Mouse (Mus musculus) left cerebral cortex, postnatal 14 days (tissue): ENCODE measurements at regions not wholly inside any gene's neighbourhood (a gene's known extent, or its start where the extent isn't known, plus 50 kb on each side); places are given as distances from the start of the nearest gene placed in this dataset.

ENCODE experiments used
- DNase-seq, 2 experiments: peaks; one replicate each; pipeline ENCODE4 v3.0.0; 2021 to 2022; ENCODE audit warnings: low spot score in 2 of 2, mixed read lengths in 1 of 2
- intact Hi-C: fragments of 180-260 bp; cut with DNase I; formaldehyde crosslinking; loops from one replicate; pipeline ENCODE4 v1.15.1; 2025

GRCm38 (mm10) chr15:62297138-62297537 is 1374.3 kb upstream of the A1bg start:
- DNase-seq, result no peak
- intact Hi-C loops, result no loop called here

DNA sequence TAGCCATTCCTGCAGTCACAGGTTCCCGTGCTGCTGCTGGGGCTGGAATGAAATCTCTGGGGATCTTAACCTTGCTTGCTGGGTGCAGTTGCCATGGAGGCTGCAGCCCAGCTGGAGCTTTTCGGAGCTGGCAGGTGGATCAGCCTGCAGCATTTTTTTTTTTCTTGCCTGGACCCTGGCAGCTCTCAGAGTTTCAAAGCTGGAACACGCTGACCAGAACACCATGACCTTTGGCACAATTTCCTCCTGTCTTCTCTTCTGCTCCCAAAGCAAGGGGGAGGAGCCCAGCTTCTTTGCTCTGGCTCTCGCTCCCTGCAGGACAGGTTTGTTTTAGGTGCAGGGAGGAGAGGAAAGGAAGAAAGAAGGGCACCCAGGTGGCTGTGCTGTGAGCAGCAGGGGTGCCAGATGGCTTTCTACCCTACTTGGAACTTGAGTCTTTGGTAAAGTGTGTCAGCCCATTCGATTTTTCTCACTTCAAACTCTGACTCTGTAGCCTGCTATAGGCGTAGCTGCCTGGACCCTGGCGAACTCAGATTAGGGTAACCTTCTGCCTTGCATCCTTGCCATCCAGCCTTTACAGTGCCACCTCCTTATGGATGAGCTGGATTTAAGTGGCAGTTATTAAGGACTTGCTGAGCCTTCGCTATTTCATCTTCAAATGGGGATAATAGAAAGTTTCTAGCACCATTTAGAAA is 1372.6 kb upstream of the A1bg start:
- DNase-seq, result peak; percentile 42 to 67
- intact Hi-C loops, result no loop called here

DNA sequence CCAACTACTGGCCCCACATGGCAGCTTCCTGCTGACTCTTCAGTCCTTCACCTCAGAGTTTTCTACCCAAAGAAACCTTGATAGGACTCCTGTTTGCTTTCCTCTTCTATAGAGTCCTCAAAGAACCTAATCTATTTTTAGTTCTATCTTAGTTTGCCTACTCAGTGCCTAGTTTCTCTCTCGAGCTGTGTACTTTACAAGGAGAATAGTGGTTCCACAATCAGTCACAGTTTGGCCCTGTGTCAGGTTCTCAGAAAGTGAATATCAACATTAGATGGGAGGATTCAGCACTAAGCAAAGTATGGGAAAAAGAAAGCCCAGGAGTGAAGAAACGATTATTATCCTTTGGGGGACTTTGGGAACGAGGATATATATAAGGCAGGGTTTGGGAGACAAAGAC is 1372.0 kb upstream of the A1bg start:
- intact Hi-C loops, result no loop called here

GRCm38 (mm10) chr15:62292876-62293275 is 1370.1 kb upstream of the A1bg start:
- DNase-seq, result no peak
- intact Hi-C loops, result no loop called here

More for the DNA sequence above, 1372.0 kb upstream of the A1bg start:
- no peak for DNase-seq

- DNase-seq, result no peak
- intact Hi-C loops, result no loop called here
These were observed 1367.9 kb upstream of the A1bg start for GRCm38 (mm10) chr15:62290687-62291086.

DNA sequence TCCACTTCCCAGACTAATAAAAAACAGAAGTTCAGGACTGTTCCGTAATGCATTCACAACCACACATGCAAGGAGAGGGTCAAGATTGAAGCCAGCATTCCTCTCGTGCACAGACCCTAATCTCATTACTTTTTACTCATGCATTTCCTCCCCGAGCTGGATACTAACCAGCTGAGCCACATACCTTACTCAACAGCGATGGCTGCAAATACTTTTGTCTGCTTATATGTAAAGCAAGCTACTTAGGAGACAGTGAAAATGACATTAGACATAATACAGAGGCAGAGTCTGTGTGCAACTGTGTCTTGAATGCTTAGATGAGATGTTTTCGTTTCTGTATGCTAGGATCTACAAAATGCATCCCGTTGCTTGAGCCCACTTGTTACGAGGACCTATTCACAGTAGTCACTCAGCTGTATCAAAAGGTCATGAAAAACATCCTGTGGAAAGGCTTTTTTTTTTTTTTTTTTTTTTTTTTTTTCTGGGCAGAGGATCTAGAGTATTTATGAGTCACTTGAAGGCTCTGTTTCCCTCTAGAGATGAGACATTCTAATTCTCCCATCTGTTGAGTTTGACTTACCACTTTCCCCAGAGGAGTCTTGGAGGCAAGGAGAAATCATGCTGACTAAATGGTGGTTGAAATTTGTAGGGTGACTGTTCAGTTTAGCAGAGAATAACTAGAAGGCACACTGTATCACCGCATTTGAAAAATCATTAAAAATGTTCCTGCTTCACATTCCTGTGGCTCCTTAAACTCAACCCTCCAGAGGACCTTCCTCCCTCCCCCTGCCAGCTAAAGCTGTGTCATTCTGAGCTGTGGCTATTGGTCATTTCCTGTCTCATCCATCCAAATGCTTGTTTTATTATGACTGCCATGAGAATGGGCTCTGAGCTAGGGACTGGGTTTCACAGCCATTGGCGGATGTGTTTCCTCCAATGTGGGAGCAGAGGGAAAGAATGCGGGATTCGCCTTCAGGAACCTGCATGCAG is 1364.1 kb upstream of the A1bg start:
- DNase-seq, result no peak
- intact Hi-C loops, result no loop called here

GRCm38 (mm10) chr15:62284606-62285531 is 1362.1 kb upstream of the A1bg start:
- no peak for DNase-seq
- intact Hi-C loops, result no loop called here

- intact Hi-C loops, result no loop called here
- no peak for DNase-seq
These were observed 1361.0 kb upstream of the A1bg start for GRCm38 (mm10) chr15:62283661-62284429.

DNA sequence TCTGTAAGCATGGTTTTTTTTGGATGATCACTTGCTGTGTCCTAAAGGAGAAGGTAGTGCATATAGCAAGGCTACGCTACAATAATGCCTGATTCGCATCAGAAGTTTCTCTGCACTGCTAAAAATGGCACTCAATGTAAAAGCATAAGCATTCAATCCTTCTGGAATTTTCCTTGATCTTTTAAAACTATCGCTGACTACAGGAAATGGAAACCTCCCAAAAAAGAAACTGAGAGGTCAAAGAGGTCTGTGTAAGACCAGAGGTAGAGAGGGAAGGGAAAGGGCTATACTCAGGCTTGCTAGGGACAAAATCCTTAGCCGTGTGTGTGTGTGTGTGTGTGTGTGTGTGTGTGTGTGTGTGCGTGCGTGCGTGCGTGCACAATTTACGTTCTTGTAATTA is 1359.8 kb upstream of the A1bg start:
- no peak for DNase-seq
- intact Hi-C loops, result no loop called here

GRCm38 (mm10) chr15:62282116-62282515 is 1359.3 kb upstream of the A1bg start:
- DNase-seq, result no peak
- intact Hi-C loops, result no loop called here

DNA sequence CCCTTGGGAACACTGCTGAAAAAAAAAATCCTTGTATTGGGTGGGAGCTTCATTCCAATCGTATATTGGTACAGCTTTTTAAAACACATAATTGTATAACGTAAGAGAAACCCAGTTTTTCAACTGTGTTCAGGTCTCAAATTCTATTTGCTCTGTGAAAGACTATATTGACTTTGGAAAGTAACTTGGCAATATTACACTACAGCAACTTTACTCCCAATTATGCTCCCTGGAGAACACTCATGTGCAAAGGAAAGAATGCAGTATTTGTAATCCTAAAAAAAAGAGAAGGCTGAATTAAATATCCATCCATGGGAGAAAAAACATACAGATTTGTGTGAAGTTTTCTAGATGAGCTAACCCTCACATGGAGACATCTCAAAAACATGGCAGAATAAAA is 1356.7 kb upstream of the A1bg start:
- intact Hi-C loops, result no loop called here
- DNase-seq, result no peak

- intact Hi-C loops, result no loop called here
These were observed 1352.0 kb upstream of the A1bg start for GRCm38 (mm10) chr15:62274818-62275217.

GRCm38 (mm10) chr15:62273855-62274488 is 1351.2 kb upstream of the A1bg start:
- intact Hi-C loops, result no loop called here
- no peak for DNase-seq

More at GRCm38 (mm10) chr15:62274818-62275217, 1352.0 kb upstream of the A1bg start:
- no peak for DNase-seq

DNA sequence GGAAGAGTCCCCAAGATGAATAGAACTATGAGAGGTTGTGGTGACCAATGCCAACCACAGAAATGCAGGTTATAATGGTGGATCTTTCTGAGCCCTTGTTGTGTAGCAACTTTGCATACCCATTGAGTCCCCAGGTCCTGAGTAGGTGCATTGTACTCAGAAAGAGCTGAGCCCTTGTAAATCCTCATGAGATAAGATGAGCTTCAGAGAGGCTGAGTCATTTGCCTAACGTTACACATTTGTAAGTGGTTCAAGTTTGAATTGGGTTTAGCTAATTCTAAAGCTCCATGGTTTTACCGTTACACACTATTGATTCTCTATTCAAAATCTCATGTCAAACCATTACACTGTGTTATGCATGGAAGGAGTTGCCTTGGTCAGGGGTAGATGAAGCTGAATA is 1349.9 kb upstream of the A1bg start:
- no peak for DNase-seq
- intact Hi-C loops, result no loop called here

- intact Hi-C loops, result no loop called here
- no peak for DNase-seq
These were observed 1348.6 kb upstream of the A1bg start for GRCm38 (mm10) chr15:62271428-62271827.

GRCm38 (mm10) chr15:62268189-62268588 is 1345.4 kb upstream of the A1bg start:
- DNase-seq, result no peak
- intact Hi-C loops, result no loop called here

GRCm38 (mm10) chr15:62267536-62267935 is 1344.7 kb upstream of the A1bg start:
- DNase-seq, result no peak

GRCm38 (mm10) chr15:62266025-62266424 is 1343.2 kb upstream of the A1bg start:
- no peak for DNase-seq
- intact Hi-C loops, result no loop called here

More at GRCm38 (mm10) chr15:62267536-62267935, 1344.7 kb upstream of the A1bg start:
- intact Hi-C loops, result no loop called here
